Mouse (Mus musculus) CD4-positive, CD25-positive, alpha-beta regulatory T cell, adult 2 months (primary cell): ENCODE results near the gene Gdf7.

Source experiments
- DNase-seq: peaks from one replicate; pipeline ENCODE4 v3.0.0-alpha.2; 2012; ENCODE audit warnings: low read depth, low spot score

Gene Gdf7

DNA sequence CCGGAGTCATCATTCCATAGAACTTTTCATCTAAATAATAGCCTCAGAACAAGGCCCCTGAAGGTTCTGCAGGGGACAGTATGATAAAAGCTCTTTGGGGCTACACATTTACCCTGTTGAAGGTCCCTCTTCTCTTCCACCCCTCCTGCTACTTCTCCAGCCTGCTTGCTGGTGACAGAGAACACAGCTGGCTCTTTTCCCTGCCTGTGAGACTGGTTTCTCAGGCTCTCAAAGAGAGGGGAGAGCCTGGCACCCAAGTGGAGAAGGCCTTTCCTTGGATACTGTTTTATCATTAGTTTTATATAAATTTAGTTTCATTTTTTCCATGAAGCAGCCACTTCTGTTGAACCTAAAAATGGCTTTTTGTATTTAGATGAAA, 25.9 kb upstream of the Gdf7 start:
- no peak for DNase-seq

DNA sequence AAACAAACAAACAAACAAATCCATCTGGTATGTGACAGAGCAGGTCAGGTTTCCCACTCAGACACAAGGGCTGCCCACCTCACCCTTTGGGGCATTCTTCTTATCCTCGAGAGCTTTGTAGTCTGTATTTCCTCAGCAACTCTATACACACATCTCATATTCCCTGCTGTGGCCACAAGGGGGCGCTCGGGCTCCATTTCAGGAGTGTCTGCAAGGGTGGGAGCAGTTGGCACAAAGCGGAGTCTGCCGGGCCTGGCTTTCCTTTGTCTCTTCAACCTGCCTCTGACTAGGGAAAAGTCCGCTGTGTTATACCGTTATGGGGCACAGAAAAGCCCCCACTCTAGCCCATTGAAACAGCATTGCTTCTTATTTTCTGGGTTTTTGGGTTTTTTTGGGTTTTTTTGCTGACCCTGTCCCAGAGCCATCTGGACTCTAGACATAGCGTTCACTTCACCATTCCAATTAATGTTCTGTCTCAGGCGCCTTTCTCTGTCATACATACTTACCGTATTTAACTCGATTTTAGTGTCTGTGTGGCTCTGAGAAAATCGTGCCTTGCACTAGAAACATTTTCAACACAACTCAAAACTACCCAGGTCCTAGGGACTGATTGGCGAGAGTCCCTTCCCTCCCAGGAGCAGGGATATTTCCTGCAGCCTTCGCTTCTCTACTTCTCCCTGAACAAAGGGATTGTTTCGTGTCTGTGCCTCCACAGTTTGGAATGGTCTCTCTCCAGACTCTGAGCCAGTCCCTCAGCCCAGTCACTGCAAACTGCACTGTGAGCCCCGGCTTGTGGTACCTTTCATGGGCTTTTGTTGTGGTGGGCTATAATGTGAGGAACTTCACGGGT, 25.3 kb upstream of the Gdf7 start:
- DNase-seq: peak; percentile 92

DNA sequence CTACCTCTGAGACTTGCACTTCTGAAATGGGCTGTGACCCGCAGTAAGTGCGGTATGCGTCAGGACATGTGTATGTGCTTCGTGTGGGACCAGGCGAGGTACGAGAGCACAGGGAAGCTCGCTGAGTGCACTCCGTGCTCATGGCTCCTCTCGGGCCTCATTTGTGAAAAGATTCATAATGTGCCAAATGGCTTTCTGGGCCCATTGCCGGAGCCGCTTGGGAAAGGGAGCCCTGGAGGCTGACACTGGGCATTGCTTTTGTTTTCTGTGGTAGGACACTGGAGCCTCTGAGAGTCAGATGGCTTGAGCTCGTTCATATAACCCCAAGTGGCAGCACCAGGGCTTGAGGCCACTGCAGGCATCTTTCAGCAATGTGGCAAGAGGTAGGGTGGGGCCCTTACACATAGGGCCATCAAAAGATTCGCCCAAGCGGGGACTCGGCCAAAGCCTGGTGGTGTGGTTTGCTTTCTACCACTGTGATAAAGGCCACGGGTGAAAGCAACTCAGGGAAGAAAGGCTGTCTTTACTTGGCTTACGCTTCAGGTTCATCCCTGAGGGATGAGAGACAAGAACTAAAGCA, 24.3 kb upstream of the Gdf7 start:
- DNase-seq: no peak

DNA sequence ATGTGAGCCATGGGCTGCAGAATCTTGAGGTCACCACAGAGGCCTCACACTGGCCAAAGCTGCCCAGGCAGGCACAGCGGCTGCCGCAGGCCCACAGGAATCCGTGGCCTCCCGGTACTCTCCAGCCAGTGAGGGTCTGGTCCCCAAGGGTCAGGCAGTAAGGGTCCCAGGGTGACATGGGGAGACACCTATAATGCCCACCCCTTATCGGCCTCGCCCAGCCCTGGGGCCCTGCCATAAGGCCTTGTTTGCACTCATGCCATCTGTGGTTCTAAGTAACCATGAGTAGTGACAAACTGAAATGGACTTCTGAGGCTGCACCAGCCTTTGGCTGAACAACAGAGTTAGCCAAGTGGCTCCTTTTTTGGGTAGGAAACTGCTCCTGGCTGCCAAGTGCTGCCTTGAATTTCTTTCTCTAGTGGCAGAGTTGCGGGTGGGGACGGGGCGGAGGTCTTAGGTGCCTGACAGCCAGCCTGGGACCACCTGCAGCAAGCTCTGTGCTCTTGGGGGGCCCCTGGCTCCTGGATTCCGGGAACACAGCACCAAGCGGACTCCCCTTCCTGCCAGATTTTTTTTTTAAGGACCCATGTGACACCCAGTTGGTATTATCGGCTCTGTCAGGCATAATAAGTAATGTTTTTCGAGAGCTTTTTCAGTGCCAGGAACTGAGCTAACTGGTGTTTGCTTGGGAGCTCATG, 23.6 kb upstream of the Gdf7 start:
- no peak for DNase-seq

- DNase-seq: no peak
Measured at GRCm38 (mm10) chr12:8324086-8324485, 22.3 kb upstream of the Gdf7 start.

DNA sequence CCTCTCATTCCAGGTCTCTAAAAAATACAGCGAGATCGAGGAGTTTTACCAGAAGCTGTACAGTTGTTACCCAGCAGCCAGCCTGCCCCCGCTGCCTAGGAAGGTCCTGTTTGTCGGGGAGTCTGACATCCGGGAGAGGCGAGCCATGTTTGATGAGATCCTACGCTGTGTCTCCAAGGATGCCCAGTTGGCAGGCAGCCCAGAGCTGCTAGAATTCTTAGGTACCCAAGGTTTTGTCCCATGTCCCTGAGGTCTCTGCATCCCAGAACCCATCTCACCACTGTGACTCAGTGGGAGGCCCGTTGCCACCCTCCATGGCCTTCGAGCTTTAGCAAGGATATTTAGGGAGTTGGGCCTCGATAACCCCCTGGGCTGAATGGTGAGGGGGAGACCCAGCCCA, 19.8 kb upstream of the Gdf7 start:
- no peak for DNase-seq

GRCm38 (mm10) chr12:8320084-8320713, 18.4 kb upstream of the Gdf7 start:
- DNase-seq: peak; percentile 83

GRCm38 (mm10) chr12:8316541-8316940, 14.8 kb upstream of the Gdf7 start:
- DNase-seq: peak; percentile 24

DNA sequence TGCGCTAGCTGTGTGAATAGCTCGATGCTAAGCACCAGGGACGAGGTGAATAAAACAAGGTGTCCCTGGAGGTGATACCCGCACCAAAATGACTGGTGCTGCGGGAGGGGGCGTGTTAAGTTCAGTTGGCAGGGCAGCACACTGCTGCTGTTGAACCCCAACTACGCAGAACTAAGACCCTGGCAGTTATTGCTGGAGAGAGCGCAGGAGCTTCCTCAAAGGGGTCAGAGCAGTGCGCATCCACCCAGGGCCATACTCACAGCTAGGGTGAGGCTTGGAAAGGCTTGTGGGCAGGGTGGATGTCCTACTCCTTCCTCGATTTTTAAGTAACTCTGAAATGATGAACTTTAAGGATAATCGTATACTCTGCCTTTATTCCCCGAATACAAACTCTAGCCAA, 12.0 kb upstream of the Gdf7 start:
- DNase-seq: no peak

- DNase-seq: peak; percentile 94
Measured at GRCm38 (mm10) chr12:8313270-8313771, 11.6 kb upstream of the Gdf7 start, which contains the start of gene Hs1bp3. TSS of gene Hs1bp3 (plus strand) at chr12:8313432.

- DNase-seq: no peak
Measured at GRCm38 (mm10) chr12:8312266-8312665, 10.5 kb upstream of the Gdf7 start.

DNA sequence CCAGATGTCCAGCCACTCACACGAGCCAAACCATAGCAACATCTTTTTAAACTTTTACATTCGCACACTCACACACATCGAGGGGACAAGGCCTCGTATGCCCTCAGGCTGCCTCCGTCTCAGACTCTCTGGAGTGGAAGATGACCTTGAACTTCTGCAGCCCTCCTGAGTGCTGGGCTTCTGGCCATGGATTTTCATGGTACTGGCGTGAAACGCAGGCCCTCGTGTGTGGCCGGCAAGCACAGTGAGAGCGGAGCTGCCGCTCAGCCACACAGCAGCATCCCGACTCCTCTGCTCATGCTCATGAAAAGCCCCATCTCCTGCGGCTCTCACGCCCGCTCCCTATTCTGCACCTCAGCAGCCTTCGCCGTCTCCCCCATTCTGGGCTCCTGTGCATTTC, 9.2 kb upstream of the Gdf7 start:
- DNase-seq: no peak

DNA sequence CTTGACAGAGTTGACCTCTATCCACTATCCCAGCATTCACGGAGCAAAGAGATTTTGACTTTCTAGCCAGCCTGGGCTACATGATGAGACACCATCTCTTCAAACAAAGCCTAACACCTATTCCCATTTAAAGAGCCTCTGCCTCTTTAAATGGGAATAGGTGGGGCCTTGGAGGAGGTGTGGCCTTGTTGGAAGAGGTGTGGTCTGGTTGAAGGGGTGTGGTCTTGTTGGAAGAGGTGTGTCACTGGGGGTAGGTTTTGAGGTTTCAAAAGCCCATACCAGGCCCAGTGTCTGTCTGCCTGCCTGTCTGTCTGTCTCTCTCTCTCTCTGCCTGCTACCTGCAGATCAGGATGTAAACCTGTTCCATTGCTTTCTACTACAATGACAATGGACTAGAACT, 5.2 kb upstream of the Gdf7 start:
- peak; percentile 64 for DNase-seq

DNA sequence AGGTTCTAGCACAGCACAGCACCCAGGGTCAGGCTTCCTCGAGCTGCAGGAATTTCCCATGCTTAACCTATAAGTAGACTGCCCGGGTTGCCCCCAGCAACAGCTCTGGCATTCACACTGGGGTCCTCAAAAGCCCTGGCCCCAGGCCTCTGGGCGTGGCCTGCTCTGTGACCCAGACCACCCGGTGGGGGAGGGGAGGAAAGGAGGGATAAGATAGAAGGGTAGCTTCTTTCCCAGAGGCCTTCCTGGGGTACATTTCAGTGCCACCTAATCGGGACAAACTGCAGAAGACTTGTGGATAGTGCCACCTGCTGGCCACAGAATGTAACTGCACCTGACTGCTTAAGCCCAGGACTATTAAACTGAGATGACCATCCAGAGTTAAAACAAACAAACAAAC, 4.7 kb upstream of the Gdf7 start:
- peak; percentile 78 for DNase-seq

DNA sequence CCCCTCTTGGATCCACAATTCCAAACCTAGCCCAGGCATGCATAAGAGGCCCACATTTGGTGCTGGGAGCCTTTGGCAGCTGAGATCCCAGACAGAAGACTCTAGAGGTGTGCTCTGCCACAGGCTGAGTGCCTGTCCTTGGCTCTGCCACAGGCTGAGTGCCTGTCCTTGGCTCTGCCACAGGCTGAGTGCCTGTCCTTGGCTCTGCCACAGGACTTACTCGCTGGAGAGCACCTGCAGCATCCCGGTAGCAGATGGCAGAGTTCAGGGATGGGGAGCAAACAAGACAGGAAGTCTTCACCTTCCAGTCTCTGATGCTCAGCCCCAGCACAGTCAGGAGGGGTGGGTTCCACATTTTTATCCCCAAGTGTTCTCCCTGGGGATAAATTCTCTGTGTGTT, 3.5 kb upstream of the Gdf7 start:
- no peak for DNase-seq

DNA sequence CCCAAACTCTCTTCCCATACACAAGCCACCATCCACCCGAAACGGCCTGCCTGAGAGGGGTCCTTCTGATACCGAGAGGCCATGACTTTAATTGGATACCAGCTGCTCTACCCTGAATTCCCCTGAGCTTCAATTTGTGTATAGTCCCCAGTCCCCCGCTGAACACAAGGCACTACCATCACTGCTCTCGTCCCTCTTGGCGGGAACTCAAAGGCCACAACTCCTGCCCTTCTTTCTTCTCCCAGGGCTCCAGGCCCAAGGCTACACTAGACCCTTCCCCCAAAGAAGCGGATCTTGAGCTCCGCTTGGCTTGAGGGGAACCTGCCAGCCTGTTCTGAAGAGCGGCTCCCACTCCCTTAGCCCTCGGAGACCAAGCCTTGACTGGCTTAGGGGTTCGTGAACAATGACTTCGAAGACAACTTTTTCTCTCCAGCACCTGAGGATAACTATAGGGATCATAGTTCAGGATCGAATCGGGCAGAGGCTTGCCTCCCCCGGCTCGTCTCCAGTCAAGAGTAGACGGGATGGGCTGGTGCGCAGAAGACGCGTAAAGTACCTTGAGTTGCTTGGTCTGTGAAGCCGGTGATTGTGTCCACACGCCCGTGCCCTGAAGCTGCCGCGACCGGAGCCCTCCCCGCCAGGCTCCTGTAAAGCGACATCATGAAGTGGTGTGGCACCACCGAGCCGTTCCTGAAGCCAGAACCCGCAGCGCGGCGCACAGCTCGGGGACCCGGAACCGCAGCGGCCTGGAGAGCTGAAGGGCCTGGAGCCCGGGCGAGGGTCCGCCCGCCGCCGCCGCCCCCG, 541 bp downstream of the Gdf7 start:
- no peak for DNase-seq

GRCm38 (mm10) chr12:8300521-8300920, 1.2 kb downstream of the Gdf7 start:
- no peak for DNase-seq

GRCm38 (mm10) chr12:8300111-8300480, 1.7 kb downstream of the Gdf7 start:
- DNase-seq: no peak

DNA sequence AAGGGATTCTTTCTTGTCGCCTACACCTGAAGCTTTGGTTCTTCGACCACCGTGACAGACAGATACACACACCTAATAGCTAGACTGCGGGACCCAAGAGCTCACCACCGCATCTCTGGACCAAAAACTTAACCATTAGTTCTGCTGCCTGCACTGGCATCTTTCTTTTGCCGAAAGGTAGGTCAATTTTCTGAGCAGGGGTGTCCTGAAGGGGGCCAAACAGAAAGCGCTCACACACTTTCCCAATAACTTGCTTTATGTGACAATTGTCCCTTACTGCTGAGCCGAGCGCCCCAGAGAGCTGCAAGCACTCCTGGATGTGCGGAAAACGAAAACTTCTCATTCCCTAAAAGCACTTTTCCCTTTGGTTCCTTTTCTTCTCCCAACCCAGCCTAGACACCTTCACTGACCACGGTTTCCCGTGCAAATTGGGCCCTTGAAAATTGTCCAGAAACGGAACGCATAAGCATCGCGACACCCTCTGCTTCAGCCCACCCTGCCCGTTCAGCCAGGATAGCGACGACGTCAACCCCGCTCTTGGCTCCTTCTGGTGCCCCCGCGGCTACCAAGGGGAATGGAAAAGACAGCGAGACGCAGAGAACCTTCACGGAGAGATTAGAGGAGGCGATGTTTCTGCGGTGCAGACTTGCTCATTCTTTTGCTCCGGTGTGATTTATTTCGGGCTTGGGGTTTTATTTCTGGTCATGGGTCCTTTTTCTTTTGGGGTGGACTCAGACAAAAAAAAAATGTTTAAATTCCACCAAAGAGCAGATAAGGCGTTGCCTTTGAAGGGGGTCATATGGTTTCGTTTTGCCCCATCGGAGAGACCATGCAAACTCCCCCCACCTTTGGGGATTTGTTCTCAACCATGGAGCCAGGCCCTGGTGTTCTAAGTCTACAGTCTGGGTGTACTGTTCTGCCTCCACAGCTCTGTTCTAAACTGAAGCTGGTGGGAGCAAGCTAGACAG, 2.3 kb downstream of the Gdf7 start:
- DNase-seq: no peak
